Mouse (Mus musculus): ENCODE results near the gene Siglecf. TPM values are rescaled to one million over a fixed set of nuclear protein-coding genes. Genes with fewer than 3 reads are reported as not detected.

Gene Siglecf
- 0.73 TPM for total RNA-seq (2023)

DNA sequence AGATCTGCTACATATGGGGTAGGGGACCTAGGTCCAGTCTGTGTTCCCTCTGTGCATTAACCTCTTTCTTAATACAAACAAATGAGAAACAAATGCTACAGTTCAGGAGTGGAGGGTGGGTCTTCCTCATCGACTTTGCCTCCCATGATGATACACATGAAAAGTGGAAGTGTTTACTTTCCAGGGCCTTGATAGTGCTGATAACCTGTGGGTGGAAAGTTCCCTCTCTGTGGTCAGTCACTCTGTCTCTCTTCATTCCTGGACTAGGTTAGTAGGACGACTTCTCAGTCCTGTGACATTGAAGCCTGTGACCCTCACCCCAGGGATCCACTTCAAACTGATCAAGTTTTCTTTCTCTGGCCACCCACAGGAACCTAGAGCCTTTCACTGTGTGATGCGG, at the start of gene Siglecf:
Gene Siglecf (plus strand): TSS at position 188 of the 400 bp plus-strand sequence.

DNA sequence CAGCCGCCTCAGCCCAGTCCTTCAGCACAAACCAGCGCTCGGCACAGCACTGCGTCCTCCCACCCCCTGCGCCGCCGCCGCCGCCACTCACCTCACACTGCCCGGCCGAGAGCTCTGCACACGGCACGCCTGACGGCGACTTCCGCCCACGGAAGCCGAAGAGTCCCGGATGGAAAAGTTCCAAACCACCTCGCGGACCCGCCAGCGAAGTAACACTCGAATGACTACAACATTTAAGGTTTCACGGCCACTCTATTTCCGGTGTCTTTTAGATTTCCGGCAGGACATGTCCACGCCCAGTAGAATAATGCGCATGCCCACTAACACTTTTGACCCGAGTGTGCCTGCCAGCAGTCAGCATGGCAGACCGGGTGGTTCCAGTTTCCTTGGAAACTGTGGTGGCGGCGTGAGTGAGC, 38.1 kb upstream of the Siglecf start, which contains the start of gene Zfp715:
Gene Zfp715 (minus strand): TSS at position 282 of the 416 bp plus-strand sequence.

DNA sequence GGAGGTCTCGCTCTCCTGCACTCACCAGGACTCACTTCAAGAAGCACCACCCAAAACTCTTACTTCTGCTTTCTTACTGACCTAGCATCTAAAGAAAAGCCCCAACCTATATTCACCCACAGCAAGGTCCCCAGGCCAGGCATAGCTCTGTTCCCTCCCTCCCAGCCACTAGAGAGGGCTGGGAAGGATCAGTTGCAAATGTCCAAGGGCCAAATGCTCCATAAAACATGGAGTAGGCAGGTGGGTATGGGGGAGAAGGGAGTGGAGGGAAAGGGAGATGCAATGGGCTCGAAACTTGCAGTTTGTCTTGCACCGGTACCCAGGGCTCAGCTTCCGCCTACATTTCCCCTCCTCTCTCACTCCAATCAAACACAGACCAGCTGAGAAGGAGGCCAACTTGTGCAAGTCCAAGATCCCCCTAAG, 57.0 kb downstream of the Siglecf start, which contains the start of gene Siglecg:
Gene Siglecg (plus strand): TSS at position 74 of the 423 bp plus-strand sequence.

Other genes with a start within 250 kb of the Siglecf start
- not detected for gene Zfp936, start 237.1 kb upstream of the Siglecf start, total RNA-seq (2023)
- gene Zfp715, start 38.0 kb upstream of the Siglecf start, total RNA-seq (2023), result 27.3 TPM
- gene Siglecg, start 56.9 kb downstream of the Siglecf start, total RNA-seq (2023), result 26.6 TPM
- gene Lim2, start 76.3 kb downstream of the Siglecf start, total RNA-seq (2023), result not detected
- gene Nkg7, start 85.7 kb downstream of the Siglecf start, total RNA-seq (2023), result 14.9 TPM
- gene Cldnd2, start 89.4 kb downstream of the Siglecf start, total RNA-seq (2023), result not detected
- gene Etfb, start 92.7 kb downstream of the Siglecf start, total RNA-seq (2023), result 29.9 TPM
- not detected for gene Gm45233, start 92.8 kb downstream of the Siglecf start, total RNA-seq (2023)
- gene Vsig10l, start 111.8 kb downstream of the Siglecf start, total RNA-seq (2023), result 1.3 TPM
- gene Iglon5, start 138.7 kb downstream of the Siglecf start, total RNA-seq (2023), result not detected
- not detected for gene 4931406B18Rik, start 154.6 kb downstream of the Siglecf start, total RNA-seq (2023)
- 1.7 TPM for gene Cd33, start 193.1 kb downstream of the Siglecf start, total RNA-seq (2023)
- gene Zfp658, start 210.9 kb downstream of the Siglecf start, total RNA-seq (2023), result 4.1 TPM
- 12.8 TPM for gene Zfp719, start 228.3 kb downstream of the Siglecf start, total RNA-seq (2023)

All from CD4-positive naive resting alpha-beta T cell, adult 76 days (primary cell).